Mouse (Mus musculus) inflammation-experienced regulatory T-cells, adult 6 months (primary cell): ENCODE measurements around the gene Dhdh. TPM values are rescaled to one million over a fixed set of nuclear protein-coding genes. Genes with fewer than 3 reads are reported as not detected.
A peak's percentile ranks its signal among the peaks of the same experiment; 100 is the strongest.
"Not testable (repeated sequence)": the region's sequence is repeated elsewhere in the genome, so short reads cannot be mapped to it uniquely, and the experiment has no call there.

ENCODE experiments used
- ATAC-seq: one replicate; pipeline ENCODE4 v1.8.0; 2017
- polyA plus RNA-seq, 3 experiments: library from polyadenylated mRNA; unstranded; fragments of 100-300 nt; shearing (Covaris generic); gene quantifications; one replicate each; pipeline ENCODE4 v1.2.1; 2017

Dhdh gene
- polyA plus RNA-seq, 3 experiments from 2014 or later: 1.0 to 1.1 (median 1.1) TPM

GRCm38 (mm10) chr7:45509912-45510787 lies 21.5 kb upstream of the Dhdh start, which contains the start of gene Nucb1:
Nucb1 (minus strand) TSS chr7:45510406.
- peak; percentile 92 for ATAC-seq

- peak; percentile 20 for ATAC-seq
Measured at GRCm38 (mm10) chr7:45509181-45509882, 20.7 kb upstream of the Dhdh start.

- ATAC-seq: no peak
Measured at GRCm38 (mm10) chr7:45508561-45508960, 20.0 kb upstream of the Dhdh start.

GRCm38 (mm10) chr7:45507583-45507982 lies 19.0 kb upstream of the Dhdh start:
- no peak for ATAC-seq

- no peak for ATAC-seq
Measured at GRCm38 (mm10) chr7:45498427-45498826, 9.8 kb upstream of the Dhdh start.

GRCm38 (mm10) chr7:45494548-45494947 lies 5.9 kb upstream of the Dhdh start:
- ATAC-seq: no peak

- ATAC-seq: no peak
Measured at GRCm38 (mm10) chr7:45492951-45493350, 4.3 kb upstream of the Dhdh start.

GRCm38 (mm10) chr7:45492225-45492844 lies 3.7 kb upstream of the Dhdh start:
- ATAC-seq: no peak

- ATAC-seq: no peak
Measured at GRCm38 (mm10) chr7:45491264-45491663, 2.7 kb upstream of the Dhdh start.

GRCm38 (mm10) chr7:45490822-45491221 lies 2.2 kb upstream of the Dhdh start:
- ATAC-seq: no peak

- no peak for ATAC-seq
Measured at GRCm38 (mm10) chr7:45489578-45489977, 973 bp upstream of the Dhdh start.

GRCm38 (mm10) chr7:45487861-45488292 lies 728 bp downstream of the Dhdh start:
- ATAC-seq: no peak

- no peak for ATAC-seq
Measured at GRCm38 (mm10) chr7:45486761-45487415, 1.7 kb downstream of the Dhdh start, which contains the start of gene Gm45808. Gm45808 (minus strand) TSS chr7:45486811.

- no peak for ATAC-seq
Measured at GRCm38 (mm10) chr7:45486158-45486557, 2.4 kb downstream of the Dhdh start.

- ATAC-seq: not testable (repeated sequence)
Measured at GRCm38 (mm10) chr7:45484985-45485384, 3.6 kb downstream of the Dhdh start.

GRCm38 (mm10) chr7:45482166-45482565 lies 6.4 kb downstream of the Dhdh start:
- ATAC-seq: no peak

- ATAC-seq: peak; percentile 54
Measured at GRCm38 (mm10) chr7:45481374-45481927, 7.2 kb downstream of the Dhdh start, which contains the start of gene Tulp2. Tulp2 (plus strand) TSS chr7:45481877.

- not testable (repeated sequence) for ATAC-seq
Measured at GRCm38 (mm10) chr7:45480310-45480709, 8.3 kb downstream of the Dhdh start.

GRCm38 (mm10) chr7:45478774-45479173 lies 9.8 kb downstream of the Dhdh start:
- ATAC-seq: no peak

- ATAC-seq: peak; percentile 52
Measured at GRCm38 (mm10) chr7:45477003-45477402, 11.6 kb downstream of the Dhdh start.

- no peak for ATAC-seq
Measured at GRCm38 (mm10) chr7:45476453-45476852, 12.2 kb downstream of the Dhdh start.
